ENCODE assay signal across 9 mouse cellular contexts in genomic region chr9:103624649-103625048, GRCm38 (mm10).
A peak's percentile ranks its signal among the peaks of the same experiment; 100 is the strongest.
DNase-seq lines count a peak whose midpoint lies in the region; ATAC-seq and TF ChIP-seq lines count a peak whose summit lies in the region.
"Had no signal": no experiment of that assay in that cellular context is flagged by ENCODE, and none has a peak within 500 bp of the region (broad histone marks: within the 10 kb centered on the region; RNA-seq: fewer than 3 reads in every experiment).

No protein-coding gene starts in this region.

- peak; percentile 38 to 61 (median 49) for TF ChIP-seq CTCF in MEL (IDR thresholded peaks at IDR 0.05 in 2 of 3, conservative IDR thresholded peaks at IDR 0.05 in 1 of 3; ENCODE audit: control insufficient read depth in 1 of 3, insufficient read depth in 1 of 3, low read depth in 2 of 3, low read length in 3 of 3, poor library complexity in 1 of 3, severe bottlenecking in 1 of 3)

- H3K27ac ChIP-seq in MEL (ENCODE audit: control insufficient read depth, low read depth, low read length) = no peak overlapping the region
- no peak overlapping the region for H3K27ac ChIP-seq in embryonic facial prominence, embryonic 11.5 days (replicated peaks; ENCODE audit: low read depth, low read length)
- H3K27ac ChIP-seq: liver, embryonic 15.5 days had no signal

- no peak overlapping the region for H3K4me2 ChIP-seq in embryonic facial prominence, embryonic 11.5 days (ENCODE audit: low read depth, low read length)
- H3K4me2 ChIP-seq: liver, embryonic 15.5 days had no signal

- WGBS in embryonic facial prominence, embryonic 11.5 days = 33% methylated on average over 1 of the region's 1 CpGs

- peak; percentile 55 for DNase-seq in MEL (ENCODE audit: low read depth, low spot score)
- peak; percentile 86 for DNase-seq in adrenal gland, postnatal 14 days
- DNase-seq in embryonic facial prominence, embryonic 11.5 days (ENCODE audit: low spot score) = peak; percentile 77
- DNase-seq in heart, postnatal 10 days = peak; percentile 81 to 84
- peak; percentile 62 to 79 for DNase-seq in kidney, postnatal 4 days
- peak; percentile 37 to 64 for DNase-seq in lung, adult 18-20 months
- peak; percentile 81 for DNase-seq in right cerebral cortex, adult 18-20 months

- no peak overlapping the region for H3K9ac ChIP-seq in MEL (ENCODE audit: control insufficient read depth, low read depth, low read length, poor library complexity, severe bottlenecking)
- H3K9ac ChIP-seq in embryonic facial prominence, embryonic 11.5 days (replicated peaks; ENCODE audit: low read length) = no peak overlapping the region
- H3K9ac ChIP-seq: liver, embryonic 15.5 days had no signal

- intact Hi-C loops in heart, postnatal 10 days (cut with DNase I) = loop anchor here (1.0 to 5.0 kb wide), 4 partner anchors 68 to 372 kb away; no protein-coding TSS in a partner anchor

- TF ChIP-seq POLR2A in MEL (IDR thresholded peaks at IDR 0.05; ENCODE audit: control insufficient read depth in 1 of 2, insufficient read depth in 1 of 2, low read depth in 1 of 2, low read length in 2 of 2, poor library complexity in 1 of 2) = no peak

- no peaks in the 10 kb centered on the region for H3K36me3 ChIP-seq in MEL (ENCODE audit: control insufficient read depth in 1 of 2, insufficient read depth in 2 of 2, low read length in 2 of 2)
- H3K36me3 ChIP-seq in embryonic facial prominence, embryonic 11.5 days (replicated peaks; ENCODE audit: control insufficient read depth, insufficient read depth, low read depth, low read length) = no peaks in the 10 kb centered on the region
- H3K36me3 ChIP-seq: liver, embryonic 15.5 days had no signal

- no peak overlapping the region for H3K4me3 ChIP-seq in MEL (ENCODE audit: control insufficient read depth in 1 of 2, insufficient read depth in 1 of 2, low read depth in 2 of 2, low read length in 2 of 2)
- H3K4me3 ChIP-seq in embryonic facial prominence, embryonic 11.5 days (ENCODE audit: low read depth, low read length) = no peak overlapping the region
- H3K4me3 ChIP-seq: liver, embryonic 15.5 days had no signal

- no peaks in the 10 kb centered on the region for H3K9me3 ChIP-seq in MEL (replicated peaks; ENCODE audit: insufficient read depth, low read length)
- H3K9me3 ChIP-seq in embryonic facial prominence, embryonic 11.5 days (replicated peaks; ENCODE audit: control insufficient read depth, low read length) = no peaks in the 10 kb centered on the region
- H3K9me3 ChIP-seq: liver, embryonic 15.5 days had no signal

- no peaks in the 10 kb centered on the region for H3K4me1 ChIP-seq in MEL (ENCODE audit: control insufficient read depth in 1 of 2, insufficient read depth in 2 of 2, low read length in 2 of 2)
- no peaks in the 10 kb centered on the region for H3K4me1 ChIP-seq in embryonic facial prominence, embryonic 11.5 days (ENCODE audit: control insufficient read depth, insufficient read depth, low read length)
- H3K4me1 ChIP-seq: liver, embryonic 15.5 days had no signal

- TF ChIP-seq RAD21 in MEL (IDR thresholded peaks at IDR 0.05; ENCODE audit: low read depth, low read length) = peak; percentile 61

- H3K27me3 ChIP-seq in MEL (ENCODE audit: control insufficient read depth in 1 of 2, insufficient read depth in 2 of 2, low read length in 2 of 2) = no peaks in the 10 kb centered on the region
- H3K27me3 ChIP-seq in embryonic facial prominence, embryonic 11.5 days (ENCODE audit: control insufficient read depth, insufficient read depth, low read length) = no peaks in the 10 kb centered on the region
- H3K27me3 ChIP-seq: liver, embryonic 15.5 days had no signal

- no peaks in the 10 kb centered on the region for H3K79me2 ChIP-seq in MEL (ENCODE audit: control insufficient read depth, insufficient read depth, low read length, poor library complexity)

- peak; percentile 59; the same call in 1 of the 2 replicates for ATAC-seq in embryonic facial prominence, embryonic 11.5 days (replicated peaks; ENCODE audit: insufficient number of reproducible peaks, low FRiP score, low TSS enrichment, low read depth)
- ATAC-seq in inflammation-experienced regulatory T-cells, adult 6 months = no peak

- no peak for TF ChIP-seq EP300 in MEL (IDR thresholded peaks at IDR 0.05; ENCODE audit: low read depth in 1 of 2, low read length in 2 of 2)

TF ChIP-seq in MEL, 35 proteins besides CTCF, POLR2A, EP300 and RAD21:
- TF ChIP-seq USF1 (IDR thresholded peaks at IDR 0.05; ENCODE audit: low read depth, low read length) = no peak
- no peak for TF ChIP-seq KAT2A (conservative IDR thresholded peaks at IDR 0.05; ENCODE audit: low read depth, low read length)
- TF ChIP-seq ZKSCAN1 (IDR thresholded peaks at IDR 0.05; ENCODE audit: low read depth, low read length) = no peak
- no peak for TF ChIP-seq E2F4 (IDR thresholded peaks at IDR 0.05; ENCODE audit: borderline replicate concordance, low read depth, low read length)
- no peak for TF ChIP-seq NELFE (IDR thresholded peaks at IDR 0.05; ENCODE audit: low read depth, low read length)
- no peak for TF ChIP-seq MAFK (IDR thresholded peaks at IDR 0.05; ENCODE audit: borderline replicate concordance, low read depth, low read length)
- TF ChIP-seq MYC (IDR thresholded peaks at IDR 0.05; ENCODE audit: low read depth, low read length) = no peak
- no peak for TF ChIP-seq GATA1 (IDR thresholded peaks at IDR 0.05; ENCODE audit: low read depth, low read length)
- TF ChIP-seq ZC3H11A (IDR thresholded peaks at IDR 0.05; ENCODE audit: low read depth, low read length) = peak; percentile 13; the same call in 1 of the 2 replicates
- TF ChIP-seq TAL1 (IDR thresholded peaks at IDR 0.05; ENCODE audit: low read length) = no peak
- no peak for TF ChIP-seq USF2 (IDR thresholded peaks at IDR 0.05; ENCODE audit: borderline replicate concordance in 1 of 2, insufficient read depth in 1 of 2, low read depth in 1 of 2, low read length in 2 of 2)
- TF ChIP-seq SIN3A (IDR thresholded peaks at IDR 0.05; ENCODE audit: low read length) = no peak
- peak; percentile 59 for TF ChIP-seq SMC3 (IDR thresholded peaks at IDR 0.05; ENCODE audit: low read depth, low read length)
- TF ChIP-seq MAX (IDR thresholded peaks at IDR 0.05; ENCODE audit: low read length) = no peak
